Mouse (Mus musculus): Measurements from ENCODE around the gene Tmem132d.

Gene Tmem132d

GRCm38 (mm10) chr5:127937914-127938313, 495.0 kb downstream of the Tmem132d start:
- DNase-seq (ENCODE audit: low read depth, low spot score), result peak; percentile 56

- DNase-seq (ENCODE audit: low read depth, low spot score), result no peak
Measured at GRCm38 (mm10) chr5:127929687-127930086, 503.2 kb downstream of the Tmem132d start.

GRCm38 (mm10) chr5:127926686-127927085, 506.2 kb downstream of the Tmem132d start:
- no peak for DNase-seq (ENCODE audit: low read depth, low spot score)

GRCm38 (mm10) chr5:127924106-127924505, 508.8 kb downstream of the Tmem132d start:
- DNase-seq (ENCODE audit: low read depth, low spot score), result no peak

- no peak for DNase-seq (ENCODE audit: low read depth, low spot score)
Measured at GRCm38 (mm10) chr5:127919171-127919570, 513.7 kb downstream of the Tmem132d start.

GRCm38 (mm10) chr5:127918376-127918775, 514.5 kb downstream of the Tmem132d start:
- no peak for DNase-seq (ENCODE audit: low read depth, low spot score)

GRCm38 (mm10) chr5:127914157-127914556, 518.7 kb downstream of the Tmem132d start:
- no peak for DNase-seq (ENCODE audit: low read depth, low spot score)

GRCm38 (mm10) chr5:127911603-127912002, 521.3 kb downstream of the Tmem132d start:
- DNase-seq (ENCODE audit: low read depth, low spot score), result no peak

GRCm38 (mm10) chr5:127910356-127910755, 522.5 kb downstream of the Tmem132d start:
- no peak for DNase-seq (ENCODE audit: low read depth, low spot score)

GRCm38 (mm10) chr5:127895176-127895575, 537.7 kb downstream of the Tmem132d start:
- DNase-seq (ENCODE audit: low read depth, low spot score), result no peak

- DNase-seq (ENCODE audit: low read depth, low spot score), result no peak
Measured at GRCm38 (mm10) chr5:127885566-127886505, 547.0 kb downstream of the Tmem132d start.

- DNase-seq (ENCODE audit: low read depth, low spot score), result no peak
Measured at GRCm38 (mm10) chr5:127883021-127883420, 549.9 kb downstream of the Tmem132d start.

- DNase-seq (ENCODE audit: low read depth, low spot score), result no peak
Measured at GRCm38 (mm10) chr5:127874461-127874860, 558.4 kb downstream of the Tmem132d start.

GRCm38 (mm10) chr5:127865157-127865556, 567.7 kb downstream of the Tmem132d start:
- DNase-seq (ENCODE audit: low read depth, low spot score), result no peak

- no peak for DNase-seq (ENCODE audit: low read depth, low spot score)
Measured at GRCm38 (mm10) chr5:127859719-127860118, 573.2 kb downstream of the Tmem132d start.

GRCm38 (mm10) chr5:127852305-127852704, 580.6 kb downstream of the Tmem132d start:
- no peak for DNase-seq (ENCODE audit: low read depth, low spot score)

GRCm38 (mm10) chr5:127831791-127832190, 601.1 kb downstream of the Tmem132d start:
- no peak for DNase-seq (ENCODE audit: low read depth, low spot score)

GRCm38 (mm10) chr5:127830831-127831230, 602.0 kb downstream of the Tmem132d start:
- peak; percentile 69 for DNase-seq (ENCODE audit: low read depth, low spot score)

- DNase-seq (ENCODE audit: low read depth, low spot score), result no peak
Measured at GRCm38 (mm10) chr5:127828756-127829155, 604.1 kb downstream of the Tmem132d start.

GRCm38 (mm10) chr5:127821960-127822359, 610.9 kb downstream of the Tmem132d start:
- DNase-seq (ENCODE audit: low read depth, low spot score), result peak; percentile 45

GRCm38 (mm10) chr5:127815292-127815691, 617.6 kb downstream of the Tmem132d start:
- DNase-seq (ENCODE audit: low read depth, low spot score), result no peak

- no peak for DNase-seq (ENCODE audit: low read depth, low spot score)
Measured at GRCm38 (mm10) chr5:127807419-127807818, 625.5 kb downstream of the Tmem132d start.

- DNase-seq (ENCODE audit: low read depth, low spot score), result no peak
Measured at GRCm38 (mm10) chr5:127806850-127807249, 626.0 kb downstream of the Tmem132d start.

Measured in ES-CJ7 (cell line).